Mouse (Mus musculus) cerebellum, postnatal 10 days (tissue): ENCODE results near the gene Gm21616.
"Not testable (repeated sequence)": the region's sequence is repeated elsewhere in the genome, so short reads cannot be mapped to it uniquely, and the experiment has no call there.

ENCODE experiments used
- DNase-seq, 2 experiments: peaks; one replicate each; pipeline ENCODE4 v3.0.0; 2021; ENCODE audit warnings: mixed read lengths in 2 of 2

Gene Gm21616

DNA sequence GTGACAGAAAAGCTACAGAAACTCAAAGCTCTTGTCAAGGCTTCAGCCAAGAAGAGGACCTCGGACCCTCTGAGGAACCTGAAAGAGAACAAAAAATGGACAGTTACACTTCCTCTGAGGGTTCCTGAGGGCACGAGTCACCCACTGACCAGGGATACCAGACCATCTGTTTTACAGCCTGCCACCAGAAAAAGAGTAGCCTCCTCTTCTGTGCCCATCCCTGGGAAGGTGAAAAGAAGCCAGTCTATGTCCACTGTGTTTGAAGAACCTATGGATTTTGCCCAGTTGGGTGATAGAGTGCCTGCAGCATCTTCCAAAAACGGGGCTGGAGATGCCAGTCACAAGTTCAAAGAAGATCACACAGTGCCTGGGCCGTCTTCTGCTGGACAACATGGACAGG, at the start of gene Gm21616:
Gene Gm21616 (plus strand): TSS at position 301 of the 400 bp plus-strand sequence.
- DNase-seq: not testable (repeated sequence)
